Mouse (Mus musculus) hindbrain, embryonic 13.5 days (tissue): ENCODE measurements at regions not wholly inside any gene's neighbourhood (a gene's known extent, or its start where the extent isn't known, plus 50 kb on each side); places are given as distances from the start of the nearest gene placed in this dataset.

Source experiments
- ATAC-seq: fragments of 200-750 bp; cut with Nextera tagmentation; 2 replicates; pipeline ENCODE4 v1.8.0; 2017; ENCODE audit warnings: moderate TSS enrichment; ENCODE audit not compliant: low FRiP score
- H3K27ac ChIP-seq: fragments of 300-500 bp; sonication (generic); 2 replicates; pipeline ENCODE4 v1.5.1; 2015; ENCODE audit warnings: inconsistent platforms, mild to moderate bottlenecking, moderate library complexity
- H3K27me3 ChIP-seq: fragments of 300-500 bp; sonication (generic); 2 replicates; pipeline ENCODE4 v1.6.1; 2015; ENCODE audit warnings: mild to moderate bottlenecking, inconsistent platforms
- H3K36me3 ChIP-seq: fragments of 300-500 bp; sonication (generic); 2 replicates; pipeline ENCODE4 v1.6.1; 2015; ENCODE audit warnings: mild to moderate bottlenecking, inconsistent platforms
- H3K4me1 ChIP-seq: fragments of 300-500 bp; sonication (generic); replicated peaks from 2 replicates; pipeline ENCODE4 v1.6.1; 2015; ENCODE audit warnings: inconsistent platforms
- H3K4me2 ChIP-seq: fragments of 300-500 bp; sonication (generic); 2 replicates; pipeline ENCODE4 v1.6.1; 2015; ENCODE audit warnings: inconsistent platforms, mild to moderate bottlenecking, moderate library complexity
- H3K4me3 ChIP-seq: fragments of 300-500 bp; sonication (generic); 2 replicates; pipeline ENCODE4 v1.5.1; 2015; ENCODE audit warnings: mild to moderate bottlenecking, inconsistent platforms
- H3K9ac ChIP-seq: fragments of 300-500 bp; sonication (generic); 2 replicates; pipeline ENCODE4 v1.6.1; 2015; ENCODE audit warnings: mild to moderate bottlenecking, inconsistent platforms
- H3K9me3 ChIP-seq: fragments of 300-500 bp; sonication (generic); 2 replicates; pipeline ENCODE4 v1.6.1; 2016; ENCODE audit warnings: inconsistent platforms
- WGBS: fragments of 180-500 bp; shearing (Covaris S2); methylation state at CpG from one replicate; pipeline ENCODE4 v1.1.7; 2015; 5-methylcytosine and 5-hydroxymethylcytosine counted together

DNA sequence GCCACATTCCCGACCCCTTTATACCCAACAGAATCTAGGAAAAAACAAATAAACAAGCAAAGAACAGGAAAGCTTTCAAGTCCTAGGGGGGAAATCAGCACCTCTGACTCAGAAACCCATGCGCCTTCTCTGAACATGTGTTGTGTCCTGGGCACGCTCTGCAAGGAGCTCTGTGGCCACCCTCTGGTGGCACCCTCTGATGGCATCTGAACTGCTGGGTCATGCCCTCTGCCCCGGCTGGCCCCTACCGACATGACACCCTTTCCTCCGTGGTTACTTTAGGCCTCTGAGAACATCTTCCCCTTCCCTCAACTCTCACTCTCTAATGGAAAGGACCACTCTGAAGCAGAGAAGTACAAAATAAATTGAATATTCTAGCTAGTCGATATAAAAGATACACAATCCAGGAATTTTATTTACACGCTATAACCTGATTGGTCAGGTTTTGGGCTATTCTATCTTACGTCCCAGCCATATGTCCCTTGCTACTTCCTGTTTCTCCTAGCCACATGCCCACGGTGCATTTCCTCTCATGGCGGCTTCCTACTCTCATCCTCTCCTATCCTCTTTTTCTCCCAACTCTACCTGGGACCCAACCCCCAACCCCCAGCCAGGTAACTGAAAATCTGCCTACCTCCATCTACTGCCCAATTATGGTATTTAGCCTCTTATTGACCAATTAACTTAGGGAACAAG is 248.5 kb downstream of the Setd4 start:
- Histone ChIP-seq H3K9me3 (no peaks in the 10 kb centered on the region), H3K4me2 (no peak overlapping the region)
- 84% methylated on average over 11 of the region's 11 CpGs for WGBS

DNA sequence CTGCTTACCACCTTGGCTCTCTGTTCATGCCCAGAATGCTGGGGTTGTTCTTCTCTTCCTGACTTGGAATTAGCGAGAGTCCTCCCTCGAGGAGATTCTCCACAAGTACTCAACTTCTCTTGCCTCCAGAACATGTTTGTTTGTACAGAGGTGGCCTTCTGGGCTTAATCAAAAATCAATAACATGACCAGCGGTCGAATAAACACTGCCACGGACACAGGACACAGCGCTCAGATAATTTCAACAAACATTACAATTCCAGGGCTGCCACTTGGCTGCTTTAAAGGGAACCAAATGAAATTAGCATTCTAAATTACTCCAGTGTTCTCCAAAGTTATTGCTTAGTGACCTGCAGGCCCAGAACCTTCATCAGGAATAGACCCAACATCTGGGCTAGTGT is 249.9 kb downstream of the Setd4 start:
- H3K4me1 ChIP-seq: no peaks in the 10 kb centered on the region
- no peak overlapping the region for H3K4me2 ChIP-seq
- WGBS: 80% methylated on average over 6 of the region's 6 CpGs
- no peak for ATAC-seq
- H3K4me3 ChIP-seq: no peak overlapping the region
- H3K36me3 ChIP-seq: no peaks in the 10 kb centered on the region
- no peak overlapping the region for H3K9ac ChIP-seq
- H3K27ac ChIP-seq: no peak overlapping the region
- H3K27me3 ChIP-seq: no peaks in the 10 kb centered on the region
- H3K9me3 ChIP-seq: no peaks in the 10 kb centered on the region

More for the DNA sequence above, 248.5 kb downstream of the Setd4 start:
- no peak overlapping the region for H3K27ac ChIP-seq
- ATAC-seq: no peak
- H3K9ac ChIP-seq: no peak overlapping the region
- no peaks in the 10 kb centered on the region for H3K4me1 ChIP-seq
- no peaks in the 10 kb centered on the region for H3K27me3 ChIP-seq
- H3K36me3 ChIP-seq: no peaks in the 10 kb centered on the region
- no peak overlapping the region for H3K4me3 ChIP-seq

DNA sequence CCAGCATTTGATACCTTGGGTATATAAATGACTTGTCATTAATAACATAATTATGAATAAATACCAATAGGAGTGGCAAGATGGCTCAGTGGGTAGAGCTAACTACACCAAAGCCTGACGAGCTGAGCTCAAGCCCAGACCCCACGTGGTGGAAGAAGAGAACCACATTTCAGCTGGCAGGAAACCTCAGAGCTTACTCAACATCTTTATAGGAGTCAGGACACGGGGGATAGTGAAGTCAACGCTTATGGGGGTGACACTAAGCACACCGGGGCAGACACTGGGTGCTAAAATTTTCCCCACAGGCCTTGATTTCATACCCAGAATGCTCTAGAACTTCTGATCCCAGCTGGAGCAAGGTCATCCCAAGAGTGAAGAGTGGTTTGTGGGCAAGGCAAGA is 259.3 kb downstream of the Setd4 start:
- no peak overlapping the region for H3K9ac ChIP-seq
- 86% methylated on average over 5 of the region's 5 CpGs for WGBS
- H3K27me3 ChIP-seq: no peaks in the 10 kb centered on the region
- no peaks in the 10 kb centered on the region for H3K4me1 ChIP-seq
- H3K9me3 ChIP-seq: no peaks in the 10 kb centered on the region
- no peak overlapping the region for H3K4me2 ChIP-seq
- no peak for ATAC-seq
- no peak overlapping the region for H3K27ac ChIP-seq
- no peak overlapping the region for H3K4me3 ChIP-seq
- no peaks in the 10 kb centered on the region for H3K36me3 ChIP-seq

DNA sequence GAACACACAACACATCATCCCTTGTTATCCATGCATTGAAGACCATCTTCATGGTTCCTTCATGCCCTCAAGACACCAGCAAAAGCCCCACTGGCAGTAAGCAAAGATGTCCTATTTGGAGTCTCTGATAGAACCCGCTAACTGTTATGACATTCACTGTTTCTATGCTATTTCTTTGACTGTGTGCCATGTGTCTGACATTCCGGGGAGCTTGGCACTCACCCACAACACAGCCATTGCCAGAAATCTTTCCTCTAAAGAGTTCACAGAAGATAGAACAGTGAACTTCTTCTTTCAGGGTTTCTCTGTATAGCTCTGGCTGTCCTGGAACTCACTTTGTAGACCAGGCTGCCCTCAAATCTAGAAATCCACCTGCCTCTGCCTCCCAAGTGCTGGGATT is 261.2 kb downstream of the Setd4 start:
- WGBS: 92% methylated on average over 2 of the region's 2 CpGs
- no peak overlapping the region for H3K4me3 ChIP-seq
- no peak overlapping the region for H3K4me2 ChIP-seq
- no peaks in the 10 kb centered on the region for H3K36me3 ChIP-seq
- ATAC-seq: no peak
- H3K27ac ChIP-seq: no peak overlapping the region
- no peaks in the 10 kb centered on the region for H3K27me3 ChIP-seq
- no peaks in the 10 kb centered on the region for H3K9me3 ChIP-seq
- H3K4me1 ChIP-seq: no peaks in the 10 kb centered on the region
- H3K9ac ChIP-seq: no peak overlapping the region

DNA sequence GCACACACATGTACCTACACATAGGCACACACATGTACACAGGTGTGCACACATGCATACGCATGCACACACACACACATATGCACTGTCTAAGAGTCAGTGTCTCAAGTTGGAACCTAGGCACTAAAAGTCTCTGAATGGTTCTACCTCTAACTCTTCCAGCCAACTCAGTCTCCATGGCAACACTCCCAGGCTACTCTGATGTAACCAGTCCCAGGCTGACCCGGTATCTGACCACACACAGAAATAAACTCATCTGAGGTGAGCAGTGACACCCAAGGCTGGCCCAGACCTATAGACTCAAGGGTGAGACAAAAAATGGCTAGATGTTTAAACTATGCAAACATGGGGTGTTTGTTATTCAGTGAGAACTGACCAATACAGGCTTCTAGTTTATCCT is 262.1 kb downstream of the Setd4 start:
- Histone ChIP-seq H3K4me2 (no peak overlapping the region), H3K27ac (no peak overlapping the region), H3K9me3 (no peaks in the 10 kb centered on the region), H3K4me1 (no peaks in the 10 kb centered on the region), H3K9ac (no peak overlapping the region), H3K4me3 (no peak overlapping the region), H3K27me3 (no peaks in the 10 kb centered on the region), H3K36me3 (no peaks in the 10 kb centered on the region)
- ATAC-seq: no peak
- WGBS: 86% methylated on average over 2 of the region's 2 CpGs

DNA sequence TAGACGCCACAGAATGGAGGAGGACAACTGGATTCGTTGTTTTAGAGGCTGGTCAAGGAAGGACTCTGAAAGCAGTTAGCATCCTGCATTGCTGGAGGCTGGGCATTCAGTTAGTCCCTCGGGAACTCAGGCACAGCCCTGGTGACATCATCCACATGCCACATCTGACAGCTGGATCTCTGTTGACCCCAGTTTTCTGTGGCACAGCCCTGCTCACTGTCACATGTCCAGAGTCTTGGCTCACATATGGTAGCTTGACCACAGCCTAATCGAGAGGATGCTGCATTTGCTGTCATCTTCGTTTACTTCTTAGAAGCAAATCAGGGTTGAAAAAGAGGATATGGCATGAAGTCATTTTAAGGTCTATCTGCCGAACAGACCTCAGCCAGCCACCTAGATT is 265.1 kb downstream of the Setd4 start:
- Histone ChIP-seq H3K36me3 (no peaks in the 10 kb centered on the region), H3K27ac (no peak overlapping the region), H3K27me3 (no peaks in the 10 kb centered on the region), H3K4me3 (no peak overlapping the region), H3K4me2 (no peak overlapping the region), H3K9me3 (no peaks in the 10 kb centered on the region), H3K9ac (no peak overlapping the region), H3K4me1 (peaks cover 5% of the 10 kb centered on the region)
- 91% methylated on average over 6 of the region's 6 CpGs for WGBS
- no peak for ATAC-seq

DNA sequence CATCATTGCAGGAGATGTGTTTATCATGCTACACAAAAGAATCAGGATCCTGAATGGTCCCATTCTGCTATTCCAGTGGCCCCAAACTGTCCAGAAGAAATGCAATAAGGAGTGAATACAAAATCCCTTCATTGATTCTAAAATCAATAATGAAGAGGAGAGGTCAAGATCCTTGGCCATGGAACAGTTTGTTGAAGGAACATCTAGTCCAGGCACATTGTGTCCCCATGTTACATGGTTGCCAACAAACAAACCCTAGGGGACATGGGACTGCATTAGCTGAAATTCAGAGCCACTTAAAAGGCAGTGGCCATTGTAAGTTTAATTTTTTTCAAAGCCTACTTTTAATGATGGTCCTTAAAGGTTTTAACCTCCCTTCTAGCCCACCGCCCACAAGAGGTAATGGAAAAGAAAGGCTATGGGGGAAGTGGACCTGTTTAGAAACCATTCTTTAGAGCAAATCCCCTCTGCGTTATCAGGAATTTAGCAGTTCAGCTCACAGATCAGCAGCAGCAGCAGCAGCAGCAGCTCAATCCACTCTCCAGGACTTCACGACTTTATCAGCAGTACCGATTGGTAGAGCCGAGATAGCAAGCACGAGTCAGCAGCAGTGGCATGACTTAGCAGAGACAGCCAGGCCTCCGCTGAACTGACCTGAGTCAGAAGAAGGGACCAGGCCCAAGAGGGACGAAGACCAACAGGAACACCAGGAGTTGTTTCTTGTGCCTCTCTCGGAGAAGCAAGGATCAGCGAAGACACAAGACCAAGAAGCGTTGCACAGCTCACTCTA is 268.3 kb downstream of the Setd4 start:
- H3K36me3 ChIP-seq: no peaks in the 10 kb centered on the region

DNA sequence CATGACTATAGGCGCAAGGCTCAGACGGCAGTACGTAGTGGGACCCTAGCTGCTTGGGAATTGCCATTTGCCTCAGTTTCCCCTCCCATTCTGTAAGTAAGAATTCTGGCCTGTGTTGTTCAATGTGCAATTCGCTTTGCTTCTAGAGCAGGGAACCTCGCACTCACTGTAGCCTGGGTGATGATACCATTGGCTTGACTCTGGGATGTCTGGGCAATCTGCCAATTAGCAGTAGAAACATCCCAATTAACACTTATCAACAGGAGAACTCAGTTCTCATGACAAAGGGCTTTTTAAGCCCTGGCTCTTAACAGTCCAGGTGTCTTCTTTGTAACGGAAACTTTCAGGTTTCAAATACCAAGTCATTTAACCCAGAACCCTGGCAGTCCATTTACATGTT is 270.2 kb downstream of the Setd4 start:
- Histone ChIP-seq H3K4me3 (no peak overlapping the region), H3K27ac (no peak overlapping the region), H3K27me3 (peaks cover 11% of the 10 kb centered on the region), H3K9me3 (no peaks in the 10 kb centered on the region), H3K4me2 (no peak overlapping the region), H3K9ac (no peak overlapping the region), H3K4me1 (peaks cover 24% of the 10 kb centered on the region), H3K36me3 (no peaks in the 10 kb centered on the region)
- no peak for ATAC-seq
- WGBS: 71% methylated on average over 6 of the region's 6 CpGs

More for the DNA sequence above, 268.3 kb downstream of the Setd4 start:
- no peak overlapping the region for H3K9ac ChIP-seq
- H3K27me3 ChIP-seq: 0 out of 2 replicates have a peak, but pooled peaks cover 4% of the 10 kb centered on the region
- no peak overlapping the region for H3K4me2 ChIP-seq
- no peaks in the 10 kb centered on the region for H3K9me3 ChIP-seq
- WGBS: 90% methylated on average over 11 of the region's 11 CpGs
- H3K4me3 ChIP-seq: no peak overlapping the region
- no peak overlapping the region for H3K27ac ChIP-seq
- peaks cover 19% of the 10 kb centered on the region for H3K4me1 ChIP-seq
- no peak for ATAC-seq

DNA sequence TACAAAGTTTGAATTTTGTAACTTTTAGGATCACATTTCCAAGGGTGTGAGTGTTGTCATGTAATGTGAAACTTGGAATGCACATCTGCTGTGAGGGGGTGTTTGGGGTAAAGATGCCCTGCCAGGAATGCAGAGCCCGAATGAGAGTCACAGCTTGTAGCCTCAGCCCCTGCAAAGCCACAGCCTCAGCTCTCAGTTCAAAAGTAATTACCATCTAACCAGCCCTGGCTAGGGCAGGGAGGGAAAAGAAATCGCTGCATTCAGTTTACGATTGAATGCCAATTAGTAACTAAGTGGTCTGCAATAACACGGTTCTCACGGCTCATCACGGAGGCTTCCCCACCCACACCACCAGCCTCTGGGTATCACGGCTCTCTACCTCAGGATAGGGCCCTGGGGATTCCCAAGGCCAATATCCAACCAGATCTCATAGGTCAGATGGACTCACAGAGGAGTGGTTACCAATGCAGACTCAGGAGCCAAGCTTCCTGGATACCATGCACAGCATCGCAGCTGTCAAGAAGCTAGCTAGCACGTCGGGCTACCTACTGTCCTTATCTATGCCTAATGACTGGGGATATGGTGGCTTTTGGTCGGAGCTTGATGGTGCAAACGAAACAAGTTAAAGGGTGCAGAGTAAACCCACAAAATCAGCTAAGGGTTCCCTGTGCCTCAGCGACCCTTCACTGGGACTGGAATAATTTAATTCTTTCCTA is 275.0 kb downstream of the Setd4 start:
- no peaks in the 10 kb centered on the region for H3K36me3 ChIP-seq
- 0 out of 2 replicates have a peak, but pooled peaks cover 10% of the 10 kb centered on the region for H3K9me3 ChIP-seq
- H3K4me2 ChIP-seq: no peak overlapping the region
- ATAC-seq: no peak
- peaks cover 18% of the 10 kb centered on the region for H3K27me3 ChIP-seq
- no peak overlapping the region for H3K9ac ChIP-seq
- no peak overlapping the region for H3K4me3 ChIP-seq
- H3K27ac ChIP-seq: no peak overlapping the region
- WGBS: 28% methylated on average over 13 of the region's 13 CpGs
- H3K4me1 ChIP-seq: peaks cover 20% of the 10 kb centered on the region

DNA sequence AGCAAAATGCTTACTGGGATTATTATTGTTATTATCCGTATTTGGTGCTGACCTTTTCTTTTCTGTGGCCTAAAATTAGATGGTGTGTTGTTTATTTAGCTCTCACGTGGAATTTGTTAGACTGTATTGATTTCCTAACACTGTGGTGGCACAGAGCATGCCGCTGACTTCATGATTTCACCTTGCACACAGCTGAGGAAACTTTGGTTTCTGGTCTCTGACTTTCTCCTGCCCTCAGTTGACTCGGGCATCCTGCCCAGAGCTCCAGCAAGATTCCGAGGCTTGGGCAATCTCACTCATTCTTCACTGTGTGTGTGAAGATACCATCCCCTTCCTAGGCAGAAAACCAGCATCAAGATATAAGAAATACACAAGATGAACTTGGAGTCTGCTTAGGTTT is 279.0 kb downstream of the Setd4 start:
- peaks cover 17% of the 10 kb centered on the region; the same call in 1 of the 2 replicates for H3K27me3 ChIP-seq
- no peaks in the 10 kb centered on the region for H3K36me3 ChIP-seq
- H3K4me1 ChIP-seq: peaks cover 14% of the 10 kb centered on the region
- no peak overlapping the region for H3K9ac ChIP-seq
- H3K27ac ChIP-seq: no peak overlapping the region
- WGBS: 79% methylated on average over 5 of the region's 5 CpGs
- H3K4me2 ChIP-seq: no peak overlapping the region
- H3K9me3 ChIP-seq: 0 out of 2 replicates have a peak, but pooled peaks cover 10% of the 10 kb centered on the region
- no peak for ATAC-seq
- H3K4me3 ChIP-seq: no peak overlapping the region

DNA sequence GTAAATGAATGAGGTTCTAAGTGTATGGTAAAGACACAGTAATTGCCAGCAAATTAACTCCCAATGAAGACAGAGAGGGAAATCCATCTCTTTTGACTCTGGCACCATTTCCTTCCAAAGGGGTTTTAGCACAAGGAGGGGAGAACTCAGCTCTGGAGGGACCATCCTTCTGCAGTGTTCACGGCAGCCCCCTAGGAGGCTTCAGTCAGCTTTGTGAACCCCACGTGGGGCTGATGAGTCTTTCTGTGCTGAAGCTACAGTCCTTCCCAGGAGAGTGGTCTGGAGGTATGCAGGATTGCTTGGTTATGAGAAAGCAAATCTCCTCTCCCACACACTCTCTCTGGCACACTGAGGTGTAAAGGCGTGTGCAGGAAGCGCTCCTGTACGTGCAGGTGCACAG is 280.7 kb downstream of the Setd4 start:
- no peak overlapping the region for H3K27ac ChIP-seq
- H3K36me3 ChIP-seq: no peaks in the 10 kb centered on the region
- H3K4me1 ChIP-seq: peaks cover 8% of the 10 kb centered on the region
- 0 out of 2 replicates have a peak, but pooled peaks cover 10% of the 10 kb centered on the region for H3K9me3 ChIP-seq
- H3K4me3 ChIP-seq: no peak overlapping the region
- H3K27me3 ChIP-seq: 0 out of 2 replicates have a peak, but pooled peaks cover 13% of the 10 kb centered on the region
- WGBS: 67% methylated on average over 5 of the region's 5 CpGs
- ATAC-seq: 0 out of 2 replicates have a peak, but pooled peaks have one; percentile 5
- H3K9ac ChIP-seq: no peak overlapping the region
- H3K4me2 ChIP-seq: no peak overlapping the region

DNA sequence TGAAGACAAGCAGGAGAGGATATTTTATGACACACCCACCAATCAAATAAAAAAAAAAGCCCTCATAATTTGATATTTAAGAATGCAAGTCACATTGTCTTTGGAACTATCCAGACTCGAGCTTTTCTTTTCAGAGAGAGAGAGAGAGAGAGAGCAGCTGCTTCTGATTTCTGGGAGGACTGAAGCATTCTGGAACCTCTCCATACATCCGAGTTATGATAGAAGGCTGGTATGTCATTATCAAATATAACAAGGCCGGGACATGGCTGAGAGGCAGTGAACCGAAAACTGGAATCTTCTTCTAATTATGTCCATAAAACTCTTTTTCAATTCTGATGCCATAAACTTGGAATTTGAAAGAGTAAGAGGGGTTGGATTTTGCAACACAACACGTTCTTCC is 284.3 kb downstream of the Setd4 start:
- no peak overlapping the region for H3K4me3 ChIP-seq
- WGBS: 85% methylated on average over 5 of the region's 5 CpGs

More for the DNA sequence above, 284.3 kb downstream of the Setd4 start:
- 0 out of 2 replicates have a peak, but pooled peaks cover 4% of the 10 kb centered on the region for H3K9me3 ChIP-seq
- no peak overlapping the region for H3K4me2 ChIP-seq
- no peak for ATAC-seq
- H3K36me3 ChIP-seq: no peaks in the 10 kb centered on the region
- peaks cover 8% of the 10 kb centered on the region for H3K4me1 ChIP-seq
- no peak overlapping the region for H3K9ac ChIP-seq
- H3K27me3 ChIP-seq: 0 out of 2 replicates have a peak, but pooled peaks cover 6% of the 10 kb centered on the region
- no peak overlapping the region for H3K27ac ChIP-seq
